Mouse (Mus musculus) mouse trophoblast stem cell (cell line): ENCODE results near the gene Prpf4b.
"Not testable (repeated sequence)": the region's sequence is repeated elsewhere in the genome, so short reads cannot be mapped to it uniquely, and the experiment has no call there.

Source experiments
- in situ Hi-C, 2 experiments: fragments of 300-500 bp; cut with MseI, MboI; formaldehyde crosslinking; loops; 2 replicates in 1 of 2; 3 replicates in 1 of 2; pipeline ENCODE4 v1.15.1; 2025

The Prpf4b gene

DNA sequence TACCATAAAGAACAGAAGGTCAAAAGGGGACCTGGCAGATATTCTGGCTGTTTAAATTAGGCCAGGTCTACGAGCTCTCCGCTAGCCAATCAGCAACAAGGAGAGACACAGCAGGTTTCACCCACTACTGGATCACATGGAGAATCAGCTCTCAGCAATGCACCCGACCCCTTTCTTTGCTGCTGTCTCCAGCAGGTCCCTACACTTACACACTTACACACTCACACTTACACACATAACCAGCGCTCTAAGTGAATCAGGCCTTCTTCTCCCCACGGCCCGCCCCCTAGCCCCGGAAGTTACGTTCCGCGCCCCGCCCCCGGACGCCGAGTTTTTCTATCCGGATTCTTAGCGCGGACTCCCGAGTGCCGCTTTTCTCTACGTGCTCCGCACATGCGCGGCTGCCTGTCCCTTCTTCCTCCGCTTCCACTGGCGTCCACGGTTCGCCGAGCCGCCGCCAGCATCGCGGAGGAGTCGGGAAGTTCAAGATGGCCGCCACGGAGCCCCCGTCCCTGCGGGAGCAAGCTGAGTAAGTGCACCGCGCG, at the start of gene Prpf4b:
TSS of gene Prpf4b (plus strand) at position 137 of the 545 bp plus-strand sequence.
- in situ Hi-C loops: no loop called here

DNA sequence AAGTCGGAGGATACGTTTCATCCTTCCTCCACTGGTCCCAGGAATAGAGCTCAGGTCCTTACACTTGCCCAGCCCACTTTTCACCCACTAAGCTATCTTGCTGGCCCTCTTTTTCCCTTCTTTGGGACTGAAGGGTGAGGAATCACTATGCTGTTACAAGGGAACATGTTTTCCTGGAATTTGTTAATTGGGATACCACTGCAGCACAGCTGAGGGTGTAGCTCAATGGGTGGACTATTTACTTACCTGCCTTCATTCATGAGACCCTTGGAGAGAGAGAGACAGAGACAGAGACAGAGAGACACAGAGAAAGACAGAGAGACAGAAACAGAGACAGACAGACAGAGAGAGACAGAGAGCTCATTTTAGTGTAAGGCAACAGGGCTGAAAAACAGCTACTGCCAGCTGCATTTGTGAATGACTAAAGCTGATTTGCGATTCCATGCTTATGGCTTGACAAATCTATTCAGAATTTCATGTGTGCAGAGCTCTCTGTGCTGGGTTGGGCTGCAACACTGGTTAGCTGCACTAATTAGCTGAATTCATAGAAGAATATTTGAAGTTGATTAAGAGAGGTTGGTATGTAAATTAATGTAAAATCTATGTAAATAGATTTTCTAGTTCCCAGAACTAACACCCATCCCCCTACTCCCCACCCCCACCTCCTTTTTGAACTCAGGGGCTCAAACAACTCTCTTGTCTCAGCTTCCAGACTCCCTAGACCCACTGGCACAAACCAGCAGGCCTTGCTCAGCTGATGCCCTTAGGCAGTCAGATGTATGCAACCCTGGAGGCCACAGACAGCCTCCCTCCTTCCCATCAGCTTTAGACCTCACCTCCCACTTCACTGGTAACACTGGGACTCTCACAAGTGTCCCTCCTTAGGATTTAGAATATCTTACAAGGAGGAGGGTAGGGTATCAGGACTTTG, 48.1 kb upstream of the Prpf4b start:
- in situ Hi-C loops: no loop called here

DNA sequence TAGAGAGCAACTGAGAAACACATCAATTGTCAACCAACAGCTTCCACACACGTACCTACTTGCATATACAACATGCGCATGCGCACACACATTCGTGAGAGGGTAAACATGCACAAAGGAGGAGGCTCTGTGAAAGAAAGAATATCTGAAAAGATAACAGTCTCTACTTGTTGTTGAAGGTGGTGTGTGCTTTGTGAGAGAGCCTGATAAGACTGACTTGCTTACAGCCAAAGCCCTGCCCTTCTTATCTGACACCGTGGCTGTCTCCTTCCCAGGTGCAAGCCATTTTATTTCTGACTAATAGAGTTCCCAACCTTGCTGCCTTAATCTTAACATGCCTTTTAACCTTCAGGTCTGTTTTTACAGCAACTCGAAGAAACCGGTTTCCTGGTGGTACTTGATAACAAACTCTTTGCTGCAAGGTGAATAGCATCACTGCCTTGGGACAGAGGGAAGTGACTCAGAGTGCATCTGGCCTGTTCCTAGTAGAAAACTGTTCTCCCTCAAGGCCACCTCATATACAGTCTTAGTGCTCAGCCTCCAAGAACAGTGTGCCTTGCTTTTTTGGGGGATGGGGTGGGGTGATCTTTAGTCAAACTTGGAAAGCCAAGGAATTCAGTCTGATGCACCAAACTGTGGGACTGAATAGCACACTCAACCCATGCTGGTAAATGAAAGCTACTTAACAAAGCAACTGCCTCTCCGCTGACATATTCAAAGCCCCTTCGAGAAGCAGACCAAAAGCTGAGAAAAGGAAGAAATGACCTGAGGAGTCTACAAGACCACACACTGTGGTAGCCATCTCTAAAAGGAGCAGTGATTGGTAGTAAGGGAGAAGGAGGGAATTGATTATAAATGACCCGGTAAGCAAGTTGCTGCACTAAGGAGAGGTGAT, 46.9 kb upstream of the Prpf4b start:
- in situ Hi-C loops: no loop called here

DNA sequence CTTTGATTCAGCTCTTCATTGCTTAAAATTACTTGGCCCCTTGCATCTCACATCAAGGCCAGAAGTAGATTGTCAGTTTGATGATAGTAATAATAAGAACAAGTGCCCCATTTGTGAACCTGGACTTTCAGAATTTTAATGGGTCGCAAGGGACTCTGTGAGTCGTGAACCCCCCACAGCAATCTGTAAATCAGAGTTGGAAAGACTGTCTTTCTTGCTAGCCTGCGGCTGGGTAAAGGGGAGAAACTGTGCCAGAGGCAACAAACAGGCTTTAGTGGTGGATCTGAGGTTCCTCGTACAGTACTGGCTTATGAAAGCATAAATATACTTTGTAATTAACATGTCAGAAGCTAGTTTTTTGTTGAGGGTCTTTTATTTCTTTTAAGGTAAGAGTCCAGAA, 32.3 kb upstream of the Prpf4b start:
- in situ Hi-C loops: no loop called here

DNA sequence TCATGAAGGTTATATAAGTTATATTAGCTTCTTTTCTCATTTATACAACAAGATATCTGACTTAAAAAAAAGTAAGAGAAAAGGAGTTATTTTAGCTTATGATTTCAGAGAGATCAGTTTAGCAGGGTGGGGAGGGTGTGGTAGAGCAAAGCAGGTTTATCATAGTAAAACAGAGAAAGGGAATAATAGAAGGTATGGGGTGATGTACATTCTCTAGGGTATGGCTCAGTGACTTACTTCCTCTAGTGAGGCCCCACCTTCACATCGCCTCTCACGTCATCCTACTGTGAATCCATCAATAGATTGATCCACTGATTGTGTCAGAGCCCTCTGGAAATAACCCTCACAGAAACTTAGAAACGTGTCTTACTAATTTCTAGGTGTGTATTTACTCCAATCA, 24.3 kb upstream of the Prpf4b start:
- in situ Hi-C loops: no loop called here

DNA sequence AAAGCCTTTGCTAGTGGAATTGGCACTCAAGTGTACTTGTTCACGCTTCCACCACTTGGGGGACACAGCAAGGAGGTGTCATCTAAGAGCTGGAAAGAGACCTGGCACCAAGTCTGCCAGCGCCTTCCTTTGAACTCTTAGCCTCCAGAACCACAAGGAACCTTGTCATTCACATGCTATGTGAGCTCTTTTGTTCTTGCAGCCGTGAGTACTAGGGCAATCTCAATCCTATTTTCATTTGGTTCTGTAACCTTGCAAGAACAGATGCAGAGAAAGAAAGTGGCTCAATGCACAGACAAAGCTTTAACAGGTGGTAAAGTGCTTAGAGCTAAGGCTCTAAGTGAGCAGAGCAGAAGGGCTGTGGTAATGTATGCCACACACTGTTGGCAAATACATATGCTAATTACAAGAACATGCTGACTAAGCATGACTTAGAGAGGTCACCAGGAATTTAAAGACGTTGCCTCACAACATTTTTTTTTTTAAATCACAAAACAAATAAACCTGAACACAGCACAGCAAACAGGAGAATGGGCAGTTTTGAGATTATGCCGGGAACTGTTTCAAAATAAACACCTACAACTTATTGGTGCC, 23.8 kb upstream of the Prpf4b start:
- in situ Hi-C loops: no loop called here

DNA sequence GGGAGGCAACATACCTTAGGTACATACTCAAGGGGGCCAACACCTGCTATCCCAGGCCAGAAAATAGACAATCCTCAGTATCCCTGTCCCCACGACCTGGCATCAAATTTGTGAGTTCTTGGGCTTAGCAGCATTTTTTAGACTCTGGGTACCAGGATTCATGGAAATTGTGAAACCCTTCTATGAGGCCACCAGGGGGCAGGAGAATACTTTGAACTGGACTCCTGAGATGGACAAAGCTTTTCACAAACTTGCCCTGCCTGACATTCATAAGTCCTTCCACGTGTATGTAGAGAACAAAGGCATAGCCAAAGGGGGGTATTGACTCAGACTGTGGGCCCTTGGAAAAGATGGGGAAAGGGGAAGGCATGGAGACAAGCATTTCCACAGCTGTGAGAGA, 17.6 kb upstream of the Prpf4b start:
- in situ Hi-C loops: no loop called here

DNA sequence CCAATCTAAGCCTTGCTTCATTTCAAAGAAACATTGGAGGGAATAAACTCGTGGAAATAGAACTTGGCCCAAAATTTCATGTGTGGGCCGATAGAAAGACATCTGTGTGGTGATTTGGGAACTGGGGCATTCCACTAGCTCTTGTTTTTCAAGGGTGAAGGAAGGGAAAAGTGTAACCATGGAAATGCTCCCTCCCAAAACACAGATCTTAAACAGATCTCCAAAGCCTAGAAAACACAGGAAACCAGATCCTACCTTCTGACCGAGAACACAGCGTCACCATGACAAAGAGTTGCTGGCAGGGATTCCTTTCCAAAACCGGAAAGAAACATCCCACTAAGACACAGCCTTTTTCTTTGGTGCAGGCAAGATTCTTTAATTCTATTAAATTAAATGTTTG, 15.7 kb upstream of the Prpf4b start:
- in situ Hi-C loops: no loop called here

DNA sequence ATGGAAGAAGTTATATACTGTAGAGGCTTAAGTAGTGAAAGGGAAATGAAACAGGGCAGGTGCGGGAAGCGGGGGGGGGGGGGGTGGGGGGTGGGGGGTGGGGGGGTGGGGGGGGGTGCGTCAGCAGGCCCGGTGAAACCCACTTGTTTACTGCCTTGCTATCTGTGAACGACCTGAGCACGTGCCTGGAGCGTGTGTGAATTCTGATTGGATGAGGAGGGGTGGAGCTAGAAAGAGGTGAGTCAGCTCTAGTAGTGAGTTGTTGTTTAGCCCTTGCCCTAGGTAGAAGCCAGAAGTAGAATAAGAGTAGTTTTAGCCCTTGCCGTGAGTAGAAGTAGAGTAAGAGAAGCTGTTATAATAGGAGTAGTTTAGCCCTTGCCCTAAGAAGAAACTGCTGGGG, 13.9 kb upstream of the Prpf4b start:
- in situ Hi-C loops: loop anchor here (5.0 kb wide), 2 partner anchors 209 to 219 kb away; partner anchors contain the start of gene Pxdc1 (in 1 of the 2)

DNA sequence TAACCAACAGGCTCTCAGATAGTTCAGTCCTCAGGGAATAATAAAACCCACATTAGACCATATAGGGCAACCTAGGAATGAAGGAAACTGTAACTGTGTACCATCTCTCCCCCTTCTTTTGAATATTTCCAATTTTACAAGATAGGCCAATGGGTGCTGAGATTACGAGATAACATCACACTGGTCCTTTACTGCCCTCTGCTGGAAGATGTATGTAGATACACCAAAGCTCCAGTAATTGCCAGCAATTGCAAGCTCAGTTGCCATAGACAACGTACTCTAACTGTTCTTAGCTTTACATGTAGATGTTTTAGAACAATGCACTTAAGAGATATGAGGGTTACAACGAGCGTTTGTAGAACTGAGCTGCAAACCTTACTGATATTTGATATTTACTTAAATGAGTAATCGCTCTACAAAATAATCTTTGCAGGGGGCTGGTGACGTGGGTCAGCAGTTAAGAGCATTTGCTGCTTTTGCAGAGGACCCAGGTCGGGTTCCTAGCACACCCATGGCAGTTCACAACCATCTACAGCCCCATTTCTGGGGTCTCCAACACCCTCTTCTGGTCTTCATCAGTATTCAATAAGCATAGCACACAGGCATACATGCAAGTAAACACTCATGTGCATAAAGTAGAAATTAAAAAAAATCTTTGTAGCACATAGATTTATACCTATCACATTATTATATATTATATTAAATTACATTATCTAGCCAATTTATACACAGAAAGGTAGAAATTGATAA, 10.5 kb upstream of the Prpf4b start:
- in situ Hi-C loops: loop anchor here (5.0 kb wide), 2 partner anchors 212 to 222 kb away; partner anchors contain the start of gene Pxdc1 (in 1 of the 2)

DNA sequence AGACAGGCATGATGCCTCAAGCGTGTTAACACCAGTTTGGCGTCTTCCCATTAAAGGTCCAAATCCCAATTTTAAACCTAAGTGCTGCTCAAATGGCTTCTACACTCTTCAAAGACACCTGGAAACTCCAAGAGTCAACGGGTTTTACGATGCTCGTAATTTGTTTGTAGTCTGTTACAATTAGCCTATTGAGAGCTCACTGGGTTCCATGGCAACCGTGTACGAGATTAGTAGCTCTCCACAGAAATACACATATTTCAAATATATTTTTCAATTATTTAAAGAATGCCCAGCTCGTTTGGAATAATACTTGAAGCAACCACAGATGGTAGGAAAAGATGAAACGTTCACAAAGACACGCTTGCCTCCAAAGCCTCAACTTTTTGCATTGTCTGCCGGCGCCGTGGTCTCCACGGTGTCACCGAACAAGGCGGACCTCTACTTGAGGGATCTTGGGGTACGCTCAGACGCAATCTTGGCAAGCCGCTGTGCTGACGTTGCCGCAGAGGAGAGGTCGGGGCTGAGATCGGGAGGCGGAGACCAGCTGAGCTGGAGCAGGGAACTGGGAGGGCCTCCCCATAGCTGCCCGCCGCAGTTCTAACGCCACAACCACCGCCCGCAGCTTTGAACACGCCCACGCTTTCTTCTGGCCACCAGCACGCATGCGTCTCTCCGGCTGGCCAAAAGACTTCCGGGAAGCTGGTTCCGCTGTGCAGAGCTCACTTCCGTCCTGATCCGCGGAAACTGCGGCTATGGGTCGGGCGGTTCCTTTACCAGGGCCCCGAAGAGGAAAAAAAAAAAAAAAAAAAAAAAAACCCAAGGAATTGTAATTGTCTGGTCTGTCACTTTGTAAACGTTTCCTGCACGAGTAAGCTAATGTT, 1.1 kb upstream of the Prpf4b start:
- in situ Hi-C loops: no loop called here

DNA sequence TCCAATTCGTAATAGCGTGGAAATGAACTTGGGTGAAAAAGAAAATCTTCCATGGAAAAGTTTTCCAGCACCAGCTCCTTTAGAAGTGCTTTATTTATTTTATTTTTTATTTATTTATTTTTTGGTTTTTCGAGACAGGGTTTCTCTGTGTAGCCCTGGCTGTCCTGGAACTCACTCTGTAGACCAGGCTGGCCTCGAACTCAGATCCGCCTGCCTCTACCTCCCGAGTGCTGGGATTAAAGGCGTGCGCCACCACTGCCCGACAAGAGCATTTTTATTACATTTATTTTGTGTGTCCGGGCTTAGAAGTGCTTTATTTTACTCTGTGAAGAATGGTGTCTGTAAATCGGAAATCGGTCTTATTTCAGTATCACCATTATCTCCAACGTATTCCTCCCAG, 366 bp upstream of the Prpf4b start:
- in situ Hi-C loops: not testable (repeated sequence)

DNA sequence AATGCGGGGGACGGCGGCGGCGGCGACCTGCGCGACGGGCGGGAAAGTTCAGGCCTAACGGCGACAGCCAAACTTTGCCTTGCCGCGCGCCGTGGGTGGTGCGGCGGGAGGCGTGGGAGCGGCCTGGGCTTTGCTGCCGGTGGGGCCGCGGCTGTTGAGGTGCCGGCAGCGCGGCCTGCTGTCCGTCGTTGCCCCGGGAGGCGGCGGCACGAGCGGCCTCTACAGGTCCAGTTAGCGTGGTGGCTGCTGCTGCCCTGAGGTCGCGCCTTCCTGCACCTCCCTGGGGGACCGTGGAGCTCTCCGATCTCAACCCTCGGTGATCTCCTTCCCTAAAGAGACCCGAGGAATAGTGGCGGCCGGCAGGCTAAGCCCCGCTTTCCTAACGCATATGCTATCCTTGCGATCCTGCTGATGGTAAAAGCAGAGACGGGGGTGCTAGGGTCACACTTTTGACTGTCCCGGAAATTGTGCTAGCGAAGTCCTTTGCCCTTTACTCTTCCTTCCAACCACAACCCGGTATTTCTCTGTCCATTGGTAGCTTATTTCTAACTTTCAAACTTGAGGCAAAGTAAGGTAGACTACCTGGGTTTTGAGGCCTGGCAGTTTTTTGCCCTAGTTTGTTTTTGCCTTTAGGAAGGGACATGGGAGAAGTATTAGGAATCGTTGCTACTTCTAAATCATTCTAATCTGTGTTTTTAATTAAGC, 791 bp downstream of the Prpf4b start:
- in situ Hi-C loops: no loop called here

DNA sequence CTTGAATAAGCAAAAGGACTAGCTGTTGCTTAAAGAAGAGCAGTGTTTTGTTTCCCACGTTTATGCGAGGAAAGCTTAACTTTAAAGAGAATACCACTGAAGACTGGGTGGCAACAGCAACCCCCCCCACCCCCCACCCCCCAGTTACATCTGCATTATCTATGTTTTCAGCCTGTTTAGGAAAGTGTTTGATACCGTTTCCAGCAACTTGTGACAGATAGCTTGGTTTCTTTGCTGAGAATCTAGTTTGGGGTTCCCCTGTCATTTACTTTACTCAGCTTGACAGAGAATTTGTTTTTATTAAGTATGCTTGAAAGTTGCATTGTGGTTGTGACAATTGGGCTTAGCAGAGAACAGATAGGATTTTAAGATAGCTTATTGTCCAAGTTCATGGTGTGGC, 1.4 kb downstream of the Prpf4b start:
- in situ Hi-C loops: no loop called here

DNA sequence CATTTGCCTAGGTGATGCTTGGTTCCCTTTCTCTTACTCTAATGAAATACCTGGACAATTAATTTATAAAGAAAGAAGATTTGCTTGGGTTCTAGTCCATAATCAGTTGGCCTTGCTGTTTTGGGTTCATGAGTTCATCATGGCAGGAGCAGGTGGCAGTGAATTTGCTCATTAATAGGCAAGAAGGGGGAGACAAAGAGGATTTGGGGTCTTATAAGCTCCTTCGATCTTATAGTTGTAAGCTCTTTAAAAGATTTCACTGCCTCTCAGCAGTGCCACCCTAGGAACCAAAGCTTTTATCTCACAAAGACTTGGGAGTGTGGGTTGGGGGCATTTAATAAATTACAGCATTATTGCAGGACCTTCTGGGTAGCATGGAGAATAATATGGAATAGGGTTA, 17.8 kb downstream of the Prpf4b start:
- in situ Hi-C loops: no loop called here

DNA sequence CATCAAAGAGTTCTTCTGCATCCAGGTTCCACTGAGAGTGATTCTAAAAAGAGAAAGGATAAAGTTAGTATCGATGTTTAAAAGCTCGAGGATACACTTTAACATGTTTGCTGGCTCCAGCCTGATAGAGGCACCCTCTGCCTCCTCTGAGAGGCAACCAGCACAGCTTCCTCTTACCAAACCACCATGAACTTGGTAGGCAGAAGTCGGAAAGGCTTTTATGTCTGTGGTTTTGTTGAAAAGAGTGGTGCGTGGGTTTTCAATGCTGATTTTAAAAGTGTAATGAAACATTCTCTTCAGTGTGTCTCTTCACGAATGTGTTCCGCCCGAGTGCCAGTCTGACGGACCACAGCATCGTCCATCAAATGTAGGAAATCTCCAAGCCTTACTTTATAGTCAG, 39.5 kb downstream of the Prpf4b start:
- in situ Hi-C loops: no loop called here

DNA sequence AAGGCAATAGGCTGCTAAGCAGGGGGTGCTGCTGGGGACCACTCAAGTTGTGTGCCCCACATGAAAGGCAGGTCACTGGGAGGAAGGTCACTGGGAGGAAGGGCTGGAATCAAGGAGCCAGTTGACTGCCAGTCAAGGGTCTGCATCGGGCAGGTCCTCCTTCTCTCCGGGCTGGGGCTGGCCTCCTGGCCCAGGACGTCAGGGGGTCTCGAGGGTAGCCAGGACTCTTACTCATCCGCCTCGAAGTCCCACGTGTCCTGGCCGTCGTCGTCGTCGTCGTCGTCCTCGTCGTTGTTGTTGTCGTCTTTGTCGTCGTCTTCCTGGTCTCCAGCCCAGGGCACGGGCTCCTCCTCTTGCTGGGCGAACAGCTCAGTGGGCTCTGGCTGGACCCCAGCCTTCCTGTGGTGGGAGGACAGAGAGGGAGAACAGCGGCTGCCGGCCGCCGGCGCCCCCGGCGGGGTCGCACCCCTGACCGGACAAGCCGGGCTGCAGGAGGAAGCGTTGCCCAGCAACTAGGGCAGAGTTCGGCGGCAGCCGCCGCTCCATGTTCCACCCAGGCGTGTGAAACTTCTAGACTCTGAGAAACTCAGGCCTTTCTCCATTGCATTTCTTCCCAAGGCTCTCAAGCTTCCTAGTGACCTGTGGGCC, 41.5 kb downstream of the Prpf4b start:
- in situ Hi-C loops: no loop called here

DNA sequence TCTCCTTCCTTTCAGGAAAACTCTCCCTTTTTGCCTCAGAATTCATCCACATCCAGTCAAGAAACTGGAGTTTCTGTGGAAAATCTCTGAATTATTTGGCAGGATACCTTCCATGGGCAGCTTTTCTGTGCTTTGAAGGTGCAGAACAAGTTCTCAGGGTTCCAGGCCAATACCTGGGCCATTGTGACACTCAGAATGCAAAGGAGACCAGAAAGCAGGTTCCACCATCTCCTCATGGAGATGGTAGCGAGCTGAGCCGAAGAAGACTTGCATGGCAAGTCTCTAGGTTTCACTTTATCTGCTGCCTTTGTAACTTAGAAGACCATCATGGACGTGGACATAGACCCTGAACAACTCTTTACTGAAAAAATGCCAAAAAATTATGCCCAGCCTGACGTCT, 49.1 kb downstream of the Prpf4b start, which contains the start of the genes Fam217a and 4933417A18Rik:
TSS of gene Fam217a (minus strand) at position 101 of the 400 bp plus-strand sequence.
TSS of gene 4933417A18Rik (plus strand) at position 200 of the 400 bp plus-strand sequence.
- in situ Hi-C loops: no loop called here
